Mouse (Mus musculus) thymus, postnatal 36 days (tissue): ENCODE measurements at regions not wholly inside any gene's neighbourhood (a gene's known extent, or its start where the extent isn't known, plus 50 kb on each side); places are given as distances from the start of the nearest gene placed in this dataset.

ENCODE experiments used
- DNase-seq, 2 experiments: peaks; one replicate each; pipeline ENCODE4 v3.0.0; 2022; ENCODE audit warnings: mixed read lengths in 2 of 2

- no peak for DNase-seq
Observed at GRCm38 (mm10) chr12:106764516-106764915, 723.9 kb upstream of the 3110018I06Rik start.

GRCm38 (mm10) chr12:106773536-106773935, 714.9 kb upstream of the 3110018I06Rik start:
- no peak for DNase-seq

- DNase-seq = no peak
Observed at GRCm38 (mm10) chr12:106796596-106796995, 691.8 kb upstream of the 3110018I06Rik start.

- no peak for DNase-seq
Observed at GRCm38 (mm10) chr12:106819736-106820135, 668.7 kb upstream of the 3110018I06Rik start.

- DNase-seq = no peak
Observed at GRCm38 (mm10) chr12:106822311-106822710, 666.1 kb upstream of the 3110018I06Rik start.

GRCm38 (mm10) chr12:106828542-106828941, 659.9 kb upstream of the 3110018I06Rik start:
- no peak for DNase-seq

GRCm38 (mm10) chr12:106829323-106829722, 659.1 kb upstream of the 3110018I06Rik start:
- no peak for DNase-seq

GRCm38 (mm10) chr12:106835241-106835640, 653.2 kb upstream of the 3110018I06Rik start:
- no peak for DNase-seq

- DNase-seq = no peak
Observed at GRCm38 (mm10) chr12:106839618-106840017, 648.8 kb upstream of the 3110018I06Rik start.

- no peak for DNase-seq
Observed at GRCm38 (mm10) chr12:106840150-106840651, 648.2 kb upstream of the 3110018I06Rik start.

GRCm38 (mm10) chr12:106841996-106842395, 646.4 kb upstream of the 3110018I06Rik start:
- no peak for DNase-seq

GRCm38 (mm10) chr12:106842396-106842795, 646.0 kb upstream of the 3110018I06Rik start:
- no peak for DNase-seq

GRCm38 (mm10) chr12:106851666-106852065, 636.8 kb upstream of the 3110018I06Rik start:
- DNase-seq = peak; percentile 30 to 34

- no peak for DNase-seq
Observed at GRCm38 (mm10) chr12:106852736-106853135, 635.7 kb upstream of the 3110018I06Rik start.

- DNase-seq = no peak
Observed at GRCm38 (mm10) chr12:106853711-106854240, 634.7 kb upstream of the 3110018I06Rik start.

- no peak for DNase-seq
Observed at GRCm38 (mm10) chr12:106855520-106855919, 632.9 kb upstream of the 3110018I06Rik start.

- DNase-seq = no peak
Observed at GRCm38 (mm10) chr12:106861638-106862037, 626.8 kb upstream of the 3110018I06Rik start.

- no peak for DNase-seq
Observed at GRCm38 (mm10) chr12:106864076-106864475, 624.4 kb upstream of the 3110018I06Rik start.

- DNase-seq = no peak
Observed at GRCm38 (mm10) chr12:106868036-106868435, 620.4 kb upstream of the 3110018I06Rik start.

GRCm38 (mm10) chr12:106871481-106871880, 617.0 kb upstream of the 3110018I06Rik start:
- no peak for DNase-seq

GRCm38 (mm10) chr12:106872966-106873730, 615.3 kb upstream of the 3110018I06Rik start:
- DNase-seq = no peak

- DNase-seq = no peak
Observed at GRCm38 (mm10) chr12:106890319-106890718, 598.1 kb upstream of the 3110018I06Rik start.

GRCm38 (mm10) chr12:106894061-106894460, 594.4 kb upstream of the 3110018I06Rik start:
- DNase-seq = no peak

- no peak for DNase-seq
Observed at GRCm38 (mm10) chr12:106904202-106904601, 584.2 kb upstream of the 3110018I06Rik start.
